19 mouse cellular contexts compared by ENCODE assay signal in the genomic region with DNA sequence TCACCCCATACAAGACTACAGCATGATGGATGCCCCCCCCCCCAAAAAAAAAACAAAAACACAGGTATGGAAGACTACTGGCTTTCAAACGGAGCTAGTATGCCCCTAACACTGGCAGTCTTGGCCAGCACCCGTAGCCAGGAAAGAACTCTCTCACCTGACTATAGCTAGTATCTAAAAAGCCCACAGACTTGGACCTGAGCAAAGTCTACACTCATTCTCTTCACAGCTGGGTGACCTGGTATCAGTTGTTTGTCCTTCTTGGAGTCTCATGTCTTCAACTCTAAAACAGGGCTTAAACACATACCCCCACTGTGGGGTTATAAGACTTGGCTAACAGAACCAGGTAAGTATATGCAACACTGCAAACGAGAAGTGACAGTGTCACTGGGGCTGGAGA.
"Had no signal": no experiment of that assay in that cellular context is flagged by ENCODE, and none has a peak within 500 bp of the region (broad histone marks: within the 10 kb centered on the region; RNA-seq: fewer than 3 reads in every experiment).

No protein-coding gene starts in this region.

- DNase-seq: left cerebral cortex, postnatal 4 days; liver, postnatal 0 days; lung, embryonic 14.5 days; thymus, adult 2 months; thymus, postnatal 14 days; thymus, postnatal 4 days had no signal

- H3K36me3 ChIP-seq: limb, embryonic 12.5 days; limb, embryonic 15.5 days; midbrain, embryonic 12.5 days; midbrain, embryonic 15.5 days; neural tube, embryonic 12.5 days; neural tube, embryonic 15.5 days had no signal

- ATAC-seq: hindbrain, postnatal 0 days; inflammation-experienced regulatory T-cells, adult 6 months; liver, postnatal 0 days; lung, postnatal 0 days; midbrain, embryonic 15.5 days had no signal

- H3K4me2 ChIP-seq: limb, embryonic 12.5 days; limb, embryonic 15.5 days; liver, embryonic 11.5 days; lung, embryonic 14.5 days; midbrain, embryonic 12.5 days; midbrain, embryonic 15.5 days; neural tube, embryonic 12.5 days; neural tube, embryonic 15.5 days had no signal

- H3K27me3 ChIP-seq: midbrain, embryonic 15.5 days had no signal

- H3K27ac ChIP-seq: hindbrain, postnatal 0 days; limb, embryonic 12.5 days; limb, embryonic 15.5 days; liver, embryonic 14.5 days; macrophage; midbrain, embryonic 12.5 days; midbrain, embryonic 15.5 days; neural tube, embryonic 12.5 days; neural tube, embryonic 15.5 days; stomach, postnatal 0 days had no signal

- H3K9me3 ChIP-seq: limb, embryonic 12.5 days; limb, embryonic 15.5 days; midbrain, embryonic 12.5 days; midbrain, embryonic 15.5 days; neural tube, embryonic 12.5 days; neural tube, embryonic 15.5 days had no signal

- H3K9ac ChIP-seq: limb, embryonic 12.5 days; limb, embryonic 15.5 days; liver, embryonic 14.5 days; liver, postnatal 0 days; lung, embryonic 14.5 days; midbrain, embryonic 12.5 days; midbrain, embryonic 15.5 days; neural tube, embryonic 12.5 days; neural tube, embryonic 15.5 days had no signal

- H3K4me3 ChIP-seq: limb, embryonic 12.5 days; limb, embryonic 15.5 days; midbrain, embryonic 12.5 days; midbrain, embryonic 15.5 days; neural tube, embryonic 12.5 days; neural tube, embryonic 15.5 days had no signal
